8 mouse cellular contexts compared by ENCODE assay signal in genomic region chr13:23436861-23437822, GRCm38 (mm10). TPM values are rescaled to one million over a fixed set of nuclear protein-coding genes. Genes with fewer than 3 reads are reported as not detected.
A peak's percentile ranks its signal among the peaks of the same experiment; 100 is the strongest.
DNase-seq lines count a peak whose midpoint lies in the region; ATAC-seq and TF ChIP-seq lines count a peak whose summit lies in the region.

No protein-coding gene starts in this region.

- no peaks in the 10 kb centered on the region for H3K36me3 ChIP-seq in ES-E14 (ENCODE audit: control insufficient read depth, insufficient read depth, low read length, poor library complexity, severe bottlenecking)
- no peaks in the 10 kb centered on the region for H3K36me3 ChIP-seq in heart, embryonic 12.5 days
- H3K36me3 ChIP-seq in kidney, embryonic 15.5 days: no peaks in the 10 kb centered on the region
- no peaks in the 10 kb centered on the region for H3K36me3 ChIP-seq in neural tube, embryonic 14.5 days (ENCODE audit: control insufficient read depth, insufficient read depth, low read length)

- H3K4me2 ChIP-seq in heart, embryonic 12.5 days: peak overlapping the region; percentile 78
- peak overlapping the region; percentile 72 for H3K4me2 ChIP-seq in kidney, embryonic 15.5 days
- H3K4me2 ChIP-seq in neural tube, embryonic 14.5 days (ENCODE audit: low read depth, low read length): peak overlapping the region; percentile 42

- H3K4me3 ChIP-seq in ES-E14 (ENCODE audit: insufficient read depth in 1 of 2, low read depth in 1 of 2, low read length in 2 of 2, poor library complexity in 1 of 2, severe bottlenecking in 1 of 2): peak overlapping the region; percentile 73
- peak overlapping the region; percentile 74 for H3K4me3 ChIP-seq in heart, embryonic 12.5 days
- H3K4me3 ChIP-seq in kidney, embryonic 15.5 days (replicated peaks): peak overlapping the region; percentile 57
- peak overlapping the region; percentile 43 for H3K4me3 ChIP-seq in neural tube, embryonic 14.5 days (ENCODE audit: low read depth, low read length)

- no peaks in the 10 kb centered on the region for H3K27me3 ChIP-seq in heart, embryonic 12.5 days (replicated peaks)
- no peaks in the 10 kb centered on the region for H3K27me3 ChIP-seq in kidney, embryonic 15.5 days
- H3K27me3 ChIP-seq in neural tube, embryonic 14.5 days (ENCODE audit: control insufficient read depth, insufficient read depth, low read length): no peaks in the 10 kb centered on the region

- ATAC-seq in heart, embryonic 12.5 days (ENCODE audit: insufficient number of reproducible peaks, low FRiP score): peak; percentile 7; the same call in 1 of the 2 replicates
- ATAC-seq in kidney, embryonic 15.5 days (replicated peaks; ENCODE audit: low FRiP score): no peak
- peak; percentile 45 for ATAC-seq in neural tube, embryonic 14.5 days (ENCODE audit: low read depth)

- WGBS in heart, embryonic 12.5 days: under 1% methylated on average over 32 of the region's 32 CpGs
- under 1% methylated on average over 32 of the region's 32 CpGs for WGBS in kidney, embryonic 15.5 days
- under 1% methylated on average over 32 of the region's 32 CpGs for WGBS in neural tube, embryonic 14.5 days

- H3K9ac ChIP-seq in ES-E14 (ENCODE audit: insufficient read depth, low read depth, low read length, poor library complexity, severe bottlenecking): peak overlapping the region; percentile 12
- peak overlapping the region; percentile 75 for H3K9ac ChIP-seq in heart, embryonic 12.5 days
- peak overlapping the region; percentile 49 for H3K9ac ChIP-seq in kidney, embryonic 15.5 days
- H3K9ac ChIP-seq in neural tube, embryonic 14.5 days (replicated peaks; ENCODE audit: low read depth, low read length): peak overlapping the region; percentile 26

- DNase-seq in A20 (ENCODE audit: low read depth, low spot score) (peak; percentile 84), ES-E14 (ENCODE audit: low read depth, low spot score) (no peak)
- peak; percentile 52 for DNase-seq in embryo, embryonic 10 days (ENCODE audit: low spot score)
- peak; percentile 49 to 54 for DNase-seq in lung, adult 18-20 months
- no peak for DNase-seq in urinary bladder, adult 2 months (ENCODE audit: low spot score)

- in situ Hi-C loops in ES-E14 (cut with MboI; ENCODE audit: low sequenced_read_pairs in 2 of 2, unreplicated experiment in 2 of 2): loop anchor here (25.0 kb wide), 1 partner anchor 1525 kb away; no protein-coding TSS in a partner anchor

- no peaks in the 10 kb centered on the region for H3K4me1 ChIP-seq in ES-E14 (ENCODE audit: control insufficient read depth in 2 of 2, insufficient read depth in 2 of 2, low read length in 2 of 2, poor library complexity in 1 of 2)
- H3K4me1 ChIP-seq in heart, embryonic 12.5 days (replicated peaks): 0 out of 2 replicates have a peak, but pooled peaks cover 7% of the 10 kb centered on the region
- H3K4me1 ChIP-seq in kidney, embryonic 15.5 days: peaks cover 24% of the 10 kb centered on the region
- no peaks in the 10 kb centered on the region for H3K4me1 ChIP-seq in neural tube, embryonic 14.5 days (ENCODE audit: control insufficient read depth, insufficient read depth, low read length)

- H3K27ac ChIP-seq in ES-E14 (ENCODE audit: insufficient read depth, low read depth, low read length, poor library complexity, severe bottlenecking): no peak overlapping the region
- H3K27ac ChIP-seq in heart, embryonic 12.5 days (ENCODE audit: poor library complexity, severe bottlenecking): peak overlapping the region; percentile 84
- peak overlapping the region; percentile 84 for H3K27ac ChIP-seq in kidney, embryonic 15.5 days
- no peak overlapping the region for H3K27ac ChIP-seq in neural tube, embryonic 14.5 days (ENCODE audit: low read depth, low read length)

- no peaks in the 10 kb centered on the region for H3K9me3 ChIP-seq in ES-E14 (ENCODE audit: control insufficient read depth, insufficient read depth, low read depth, low read length)
- H3K9me3 ChIP-seq in heart, embryonic 12.5 days (replicated peaks): no peaks in the 10 kb centered on the region
- no peaks in the 10 kb centered on the region for H3K9me3 ChIP-seq in kidney, embryonic 15.5 days (replicated peaks)
- H3K9me3 ChIP-seq in neural tube, embryonic 14.5 days (ENCODE audit: control insufficient read depth, low read length): no peaks in the 10 kb centered on the region

TF ChIP-seq in ES-E14, 5 proteins besides CTCF, POLR2A, EP300 and RAD21:
- TF ChIP-seq ZNF384 (IDR thresholded peaks at IDR 0.05; ENCODE audit: low read depth, low read length) (no peak), MAFK (IDR thresholded peaks at IDR 0.05; ENCODE audit: insufficient read depth, low read depth, low read length) (peak; percentile 84), HCFC1 (IDR thresholded peaks at IDR 0.05; ENCODE audit: borderline replicate concordance, insufficient read depth, low read length) (no peak)

RNA-seq across cellular contexts. Expression of gene Abt1, which starts 13.5 kb away (rescaled TPM):
- total RNA-seq in ES-E14 (2012; rRNA removed): 10.5 and 15.5 TPM in 2 replicates
- polyA plus RNA-seq in heart, embryonic 12.5 days (2016; fragmentation: Nextera tagmentation; extraction: Ambion mirVana): 8.1 and 8.9 TPM in 2 replicates
- polyA plus RNA-seq in kidney, embryonic 15.5 days (2015; fragmentation: Nextera tagmentation; extraction: Ambion mirVana): 13.5 and 13.7 TPM in 2 replicates
- 8.8 and 9.5 TPM in 2 replicates for polyA plus RNA-seq in neural tube, embryonic 14.5 days (2014; fragmentation: Nextera tagmentation; extraction: Ambion mirVana)
- polyA plus RNA-seq in urinary bladder, adult 2 months (2012; rRNA removed): 7.9 TPM in 2 replicates

RNA-seq across cellular contexts. Expression of gene Btn1a1, which starts 28.6 kb away (rescaled TPM):
- 0.11 and 0.62 TPM in 2 replicates for total RNA-seq in ES-E14 (2012; rRNA removed)
- polyA plus RNA-seq in heart, embryonic 12.5 days (2016; fragmentation: Nextera tagmentation; extraction: Ambion mirVana): 2.6 and 2.9 TPM in 2 replicates
- 0.08 and 0.12 TPM in 2 replicates for polyA plus RNA-seq in kidney, embryonic 15.5 days (2015; fragmentation: Nextera tagmentation; extraction: Ambion mirVana)
- polyA plus RNA-seq in neural tube, embryonic 14.5 days (2014; fragmentation: Nextera tagmentation; extraction: Ambion mirVana): 0.17 TPM in 1 of 2 replicates, not detected in the other
- not detected in 2 replicates for polyA plus RNA-seq in urinary bladder, adult 2 months (2012; rRNA removed)

RNA-seq across cellular contexts. Expression of gene Btn2a2, which starts 51.5 kb away (rescaled TPM):
- total RNA-seq in ES-E14 (2012; rRNA removed): 0.95 and 1.5 TPM in 2 replicates
- polyA plus RNA-seq in heart, embryonic 12.5 days (2016; fragmentation: Nextera tagmentation; extraction: Ambion mirVana): 0.45 and 0.58 TPM in 2 replicates
- polyA plus RNA-seq in kidney, embryonic 15.5 days (2015; fragmentation: Nextera tagmentation; extraction: Ambion mirVana): 0.55 and 0.71 TPM in 2 replicates
- not detected in 2 replicates for polyA plus RNA-seq in neural tube, embryonic 14.5 days (2014; fragmentation: Nextera tagmentation; extraction: Ambion mirVana)
- 0.04 TPM in 1 of 2 replicates, not detected in the other for polyA plus RNA-seq in urinary bladder, adult 2 months (2012; rRNA removed)

Comparison
In these comparisons a context has a peak if more than half of its experiments do, and no peak if none do; other contexts are left out.
1. DNase-seq: peak in A20 (single experiment), embryo, embryonic 10 days (single experiment) and lung, adult 18-20 months (2 of 2); none in ES-E14 (single experiment) and urinary bladder, adult 2 months (single experiment).
2. H3K27ac ChIP-seq: peak in heart, embryonic 12.5 days (single experiment) and kidney, embryonic 15.5 days (single experiment); none in ES-E14 (single experiment) and neural tube, embryonic 14.5 days (single experiment).
3. H3K9ac ChIP-seq: peak in every context shown above with its lines; median percentile 75 in heart, embryonic 12.5 days; 49 in kidney, embryonic 15.5 days; 26 in neural tube, embryonic 14.5 days; 12 in ES-E14.
4. Peak in every context shown above with its lines, with median percentiles within 50 percentile points of each other: H3K4me3 ChIP-seq and H3K4me2 ChIP-seq.